Mouse (Mus musculus): ENCODE results near the gene Rere. TPM values are rescaled to one million over a fixed set of nuclear protein-coding genes. Genes with fewer than 3 reads are reported as not detected.
"Not testable (repeated sequence)": the region's sequence is repeated elsewhere in the genome, so short reads cannot be mapped to it uniquely, and the experiment has no call there.

Rere gene
- polyA plus RNA-seq, 1 experiment from 2014 or later: 51.6 TPM

DNA sequence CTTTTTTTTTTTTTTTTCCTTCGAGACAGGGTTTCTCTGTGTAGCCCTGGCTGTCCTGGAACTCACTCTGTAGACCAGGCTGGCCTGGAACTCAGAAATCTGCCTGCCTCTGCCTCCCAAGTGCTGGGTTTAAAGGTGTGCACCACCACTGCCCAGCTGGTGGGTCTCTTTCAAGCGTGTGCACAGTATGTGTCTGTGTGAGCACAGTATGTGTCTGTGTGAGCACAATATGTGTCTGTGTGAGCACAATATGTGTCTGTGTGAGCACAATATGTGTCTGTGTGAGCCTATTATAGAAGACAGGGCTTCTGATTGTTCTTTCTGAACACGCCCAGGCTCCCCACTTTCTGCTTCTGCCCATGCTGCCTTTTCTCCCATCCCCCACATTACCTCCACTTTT is 275.8 kb downstream of the Rere start:
- not testable (repeated sequence) for ATAC-seq (replicated peaks; ENCODE audit: low FRiP score); H3K4me1 ChIP-seq (replicated peaks; ENCODE audit: control insufficient read depth, insufficient read depth, low read length); H3K27ac ChIP-seq (ENCODE audit: low read depth, low read length); H3K4me3 ChIP-seq (ENCODE audit: low read depth, low read length); H3K4me2 ChIP-seq (ENCODE audit: low read depth, low read length, severe bottlenecking); H3K9ac ChIP-seq (ENCODE audit: low read length); DNase-seq (ENCODE audit: low spot score); H3K9me3 ChIP-seq (ENCODE audit: control insufficient read depth, low read length); H3K27me3 ChIP-seq (ENCODE audit: control insufficient read depth, insufficient read depth, low read length); H3K36me3 ChIP-seq (ENCODE audit: control insufficient read depth, insufficient read depth, low read length)
- 80% methylated on average over 3 of the region's 3 CpGs for WGBS

- H3K4me1 ChIP-seq (replicated peaks; ENCODE audit: control insufficient read depth, insufficient read depth, low read length): peaks cover 9% of the 10 kb centered on the region; the same call in 1 of the 2 replicates
- no peaks in the 10 kb centered on the region for H3K9me3 ChIP-seq (ENCODE audit: control insufficient read depth, low read length)
- WGBS: 81% methylated on average over 1 of the region's 1 CpGs
- H3K9ac ChIP-seq (ENCODE audit: low read length): no peak overlapping the region
- no peaks in the 10 kb centered on the region for H3K27me3 ChIP-seq (ENCODE audit: control insufficient read depth, insufficient read depth, low read length)
- no peak overlapping the region for H3K4me2 ChIP-seq (ENCODE audit: low read depth, low read length, severe bottlenecking)
- H3K36me3 ChIP-seq (ENCODE audit: control insufficient read depth, insufficient read depth, low read length): no peaks in the 10 kb centered on the region
- H3K4me3 ChIP-seq (ENCODE audit: low read depth, low read length): no peak overlapping the region
- ATAC-seq (replicated peaks; ENCODE audit: low FRiP score) (no peak), DNase-seq (ENCODE audit: low spot score) (no peak)
- no peak overlapping the region for H3K27ac ChIP-seq (ENCODE audit: low read depth, low read length)
These were observed 276.5 kb downstream of the Rere start for GRCm38 (mm10) chr4:150557976-150558375.

DNA sequence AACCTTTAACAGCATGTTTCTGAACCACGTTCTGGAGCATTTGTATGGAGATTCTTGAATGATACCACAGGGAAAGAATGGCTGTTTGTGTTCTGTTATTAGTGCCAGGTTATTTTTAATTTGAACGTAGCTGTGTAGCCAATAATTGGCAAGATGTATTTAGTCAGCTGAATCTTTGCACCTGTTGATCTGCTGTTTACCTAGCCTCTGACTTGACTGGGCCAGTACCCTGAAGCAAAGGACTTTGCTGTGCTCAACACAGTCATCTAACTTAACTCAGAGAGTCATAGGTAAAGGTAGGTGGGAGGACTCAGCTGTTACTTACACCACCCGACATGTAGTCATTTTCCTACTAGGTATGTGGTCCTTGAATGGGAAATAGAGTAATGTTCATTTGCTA is 278.1 kb downstream of the Rere start:
- peaks cover 10% of the 10 kb centered on the region; the same call in 1 of the 2 replicates for H3K4me1 ChIP-seq (replicated peaks; ENCODE audit: control insufficient read depth, insufficient read depth, low read length)
- H3K4me3 ChIP-seq (ENCODE audit: low read depth, low read length): no peak overlapping the region
- ATAC-seq (replicated peaks; ENCODE audit: low FRiP score) (no peak), DNase-seq (ENCODE audit: low spot score) (no peak)
- H3K4me2 ChIP-seq (ENCODE audit: low read depth, low read length, severe bottlenecking): no peak overlapping the region
- no peak overlapping the region for H3K9ac ChIP-seq (ENCODE audit: low read length)
- H3K27ac ChIP-seq (ENCODE audit: low read depth, low read length): no peak overlapping the region
- no peaks in the 10 kb centered on the region for H3K27me3 ChIP-seq (ENCODE audit: control insufficient read depth, insufficient read depth, low read length)
- no peaks in the 10 kb centered on the region for H3K36me3 ChIP-seq (ENCODE audit: control insufficient read depth, insufficient read depth, low read length)
- no peaks in the 10 kb centered on the region for H3K9me3 ChIP-seq (ENCODE audit: control insufficient read depth, low read length)
- WGBS: 86% methylated on average over 3 of the region's 3 CpGs

DNA sequence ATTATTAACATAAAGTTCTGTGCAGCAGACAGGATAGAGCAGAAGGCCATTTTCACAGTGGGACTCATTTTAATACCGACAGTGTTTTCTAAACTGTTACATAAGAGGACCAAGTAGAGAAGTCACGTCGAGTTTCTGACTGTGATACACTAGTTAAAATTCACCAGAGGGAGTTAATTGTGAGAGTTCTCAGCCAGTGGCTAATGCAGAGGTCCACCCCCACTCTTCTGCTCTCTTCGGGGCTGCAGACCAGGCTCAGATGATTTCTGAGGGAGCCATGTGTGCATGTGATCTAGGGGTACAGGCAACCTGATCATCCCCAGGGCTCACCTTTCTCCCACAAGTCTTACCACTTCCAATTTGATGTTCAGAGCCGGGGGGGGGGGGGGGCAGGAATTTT is 281.8 kb downstream of the Rere start:
- no peak overlapping the region for H3K4me2 ChIP-seq (ENCODE audit: low read depth, low read length, severe bottlenecking)

DNA sequence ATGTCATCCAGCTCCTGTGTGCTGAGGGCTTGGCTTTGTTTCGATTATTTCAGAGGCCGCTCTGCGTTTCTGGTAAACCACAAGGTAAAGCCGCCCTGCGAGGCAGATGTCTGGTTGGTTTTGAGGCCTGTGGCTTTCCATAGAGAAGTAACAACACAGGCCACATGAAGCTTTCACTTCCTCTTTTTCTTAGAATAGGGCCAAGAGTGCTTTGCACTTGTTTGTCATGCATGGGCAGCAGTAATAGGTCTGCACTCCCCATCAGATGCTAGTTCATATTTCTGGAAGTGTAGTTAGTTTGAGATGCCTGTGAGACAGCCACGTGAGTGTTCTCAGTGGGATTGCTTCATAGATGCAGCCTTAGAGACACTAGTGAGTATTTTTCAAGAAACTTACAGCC is 284.7 kb downstream of the Rere start:
- H3K9ac ChIP-seq (ENCODE audit: low read length): no peak overlapping the region
- H3K36me3 ChIP-seq (ENCODE audit: control insufficient read depth, insufficient read depth, low read length): no peaks in the 10 kb centered on the region
- 93% methylated on average over 6 of the region's 6 CpGs for WGBS
- H3K9me3 ChIP-seq (ENCODE audit: control insufficient read depth, low read length): no peaks in the 10 kb centered on the region
- ATAC-seq (replicated peaks; ENCODE audit: low FRiP score) (no peak), DNase-seq (ENCODE audit: low spot score) (no peak)
- H3K27ac ChIP-seq (ENCODE audit: low read depth, low read length): no peak overlapping the region
- no peak overlapping the region for H3K4me3 ChIP-seq (ENCODE audit: low read depth, low read length)
- peaks cover 15% of the 10 kb centered on the region for H3K4me1 ChIP-seq (replicated peaks; ENCODE audit: control insufficient read depth, insufficient read depth, low read length)
- no peaks in the 10 kb centered on the region for H3K27me3 ChIP-seq (ENCODE audit: control insufficient read depth, insufficient read depth, low read length)
- H3K4me2 ChIP-seq (ENCODE audit: low read depth, low read length, severe bottlenecking): no peak overlapping the region

More for the DNA sequence above, 281.8 kb downstream of the Rere start:
- Histone ChIP-seq H3K36me3 (ENCODE audit: control insufficient read depth, insufficient read depth, low read length) (no peaks in the 10 kb centered on the region), H3K27me3 (ENCODE audit: control insufficient read depth, insufficient read depth, low read length) (no peaks in the 10 kb centered on the region), H3K27ac (ENCODE audit: low read depth, low read length) (no peak overlapping the region), H3K9me3 (ENCODE audit: control insufficient read depth, low read length) (no peaks in the 10 kb centered on the region), H3K4me1 (replicated peaks; ENCODE audit: control insufficient read depth, insufficient read depth, low read length) (peaks cover 3% of the 10 kb centered on the region), H3K4me3 (ENCODE audit: low read depth, low read length) (no peak overlapping the region), H3K9ac (ENCODE audit: low read length) (no peak overlapping the region)
- DNase-seq (ENCODE audit: low spot score) (no peak), ATAC-seq (replicated peaks; ENCODE audit: low FRiP score) (no peak)
- 70% methylated on average over 5 of the region's 5 CpGs for WGBS

DNA sequence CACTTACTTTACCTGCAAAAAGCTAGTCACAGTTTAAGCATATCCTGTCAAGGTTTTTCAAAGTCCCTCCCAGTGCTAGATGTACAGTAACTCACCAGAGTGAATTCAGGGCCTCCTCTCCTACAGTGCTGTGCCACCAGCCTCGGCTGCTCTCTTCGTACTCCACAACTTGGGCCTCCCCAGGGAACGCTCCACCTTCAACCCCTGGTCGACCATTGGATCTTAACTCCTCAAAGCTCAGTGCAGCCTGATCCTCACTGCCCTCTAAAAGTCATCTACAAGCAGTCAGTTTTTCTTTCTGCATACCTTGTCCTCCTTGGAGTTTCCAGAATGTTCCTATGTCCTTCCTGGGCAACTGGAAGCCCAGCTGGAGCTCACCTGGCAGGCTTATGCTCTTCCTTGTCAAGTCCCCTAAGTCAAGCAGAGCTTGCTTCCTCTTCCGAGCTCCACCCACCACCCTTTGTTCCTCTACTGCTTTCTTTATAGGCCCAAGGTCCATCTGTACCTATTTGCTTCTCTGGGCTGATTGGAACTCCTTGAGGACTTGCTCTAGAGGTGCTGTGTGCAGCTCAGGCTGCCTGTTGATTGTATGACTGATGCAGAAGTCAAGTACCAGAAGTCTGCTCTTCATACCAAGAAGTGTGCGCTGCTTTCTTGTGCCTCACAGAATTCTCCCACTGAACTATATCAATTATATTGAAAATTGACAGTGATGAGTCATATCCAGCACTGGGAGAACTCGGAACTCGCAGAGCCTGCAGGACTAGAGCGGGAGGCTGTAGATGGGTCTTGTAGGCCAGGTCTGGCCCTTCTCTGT is 287.1 kb downstream of the Rere start:
- WGBS: 40% methylated on average over 9 of the region's 9 CpGs
- H3K4me1 ChIP-seq (replicated peaks; ENCODE audit: control insufficient read depth, insufficient read depth, low read length): peaks cover 15% of the 10 kb centered on the region

DNA sequence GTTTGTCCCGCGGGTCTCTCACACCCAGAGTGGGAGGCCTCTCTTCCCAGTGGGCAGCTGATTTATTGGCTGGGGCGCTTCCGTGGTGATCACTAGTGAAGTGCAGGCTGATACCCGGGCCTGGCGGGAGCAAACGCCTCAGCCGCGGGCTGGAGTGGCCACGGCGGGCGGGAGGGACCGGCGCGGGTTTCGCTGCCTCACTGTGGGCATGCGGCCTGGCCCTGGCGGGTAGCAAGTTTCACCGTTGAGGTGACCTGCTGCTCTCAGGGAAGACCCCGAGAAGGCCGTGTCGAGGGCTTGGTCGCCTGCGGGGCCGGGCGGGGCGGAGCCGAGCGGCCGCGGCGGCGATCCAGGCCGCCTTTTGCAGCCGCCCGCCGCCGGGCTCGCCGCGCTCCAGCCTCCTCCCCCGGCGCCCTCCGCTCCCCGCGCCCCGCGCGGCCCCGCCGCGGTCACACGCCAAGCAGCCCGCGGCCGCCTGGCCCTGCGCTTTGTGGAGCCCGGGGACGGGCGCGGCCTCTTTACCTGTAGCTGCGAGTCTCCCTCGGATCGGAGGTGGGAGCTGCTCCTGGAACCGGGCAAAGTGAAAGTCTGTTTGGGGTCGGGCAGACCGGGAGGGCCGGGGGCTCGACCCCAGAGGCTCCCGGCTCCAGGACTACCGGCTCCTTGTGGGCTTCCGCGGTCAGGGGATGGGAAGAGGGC is 287.8 kb downstream of the Rere start:
- Histone ChIP-seq H3K9me3 (ENCODE audit: control insufficient read depth, low read length) (no peaks in the 10 kb centered on the region), H3K27ac (ENCODE audit: low read depth, low read length) (peak overlapping the region; percentile 59), H3K4me2 (ENCODE audit: low read depth, low read length, severe bottlenecking) (peak overlapping the region; percentile 88), H3K36me3 (ENCODE audit: control insufficient read depth, insufficient read depth, low read length) (no peaks in the 10 kb centered on the region), H3K27me3 (ENCODE audit: control insufficient read depth, insufficient read depth, low read length) (no peaks in the 10 kb centered on the region), H3K4me1 (replicated peaks; ENCODE audit: control insufficient read depth, insufficient read depth, low read length) (peaks cover 15% of the 10 kb centered on the region), H3K9ac (ENCODE audit: low read length) (peak overlapping the region; percentile 91), H3K4me3 (ENCODE audit: low read depth, low read length) (peak overlapping the region; percentile 74)
- peak; percentile 88 for DNase-seq (ENCODE audit: low spot score)
- peak; percentile 89 for ATAC-seq (replicated peaks; ENCODE audit: low FRiP score)
- 0% methylated on average over 59 of the region's 73 CpGs for WGBS

More for the DNA sequence above, 287.1 kb downstream of the Rere start:
- Histone ChIP-seq H3K4me3 (ENCODE audit: low read depth, low read length) (peak overlapping the region; percentile 74), H3K9ac (ENCODE audit: low read length) (peak overlapping the region; percentile 91), H3K27me3 (ENCODE audit: control insufficient read depth, insufficient read depth, low read length) (no peaks in the 10 kb centered on the region), H3K27ac (ENCODE audit: low read depth, low read length) (peak overlapping the region; percentile 59; the same call in 1 of the 2 replicates), H3K4me2 (ENCODE audit: low read depth, low read length, severe bottlenecking) (peak overlapping the region; percentile 88), H3K36me3 (ENCODE audit: control insufficient read depth, insufficient read depth, low read length) (no peaks in the 10 kb centered on the region), H3K9me3 (ENCODE audit: control insufficient read depth, low read length) (no peaks in the 10 kb centered on the region)
- ATAC-seq (replicated peaks; ENCODE audit: low FRiP score): no peak; the same call in 1 of the 2 replicates
- DNase-seq (ENCODE audit: low spot score): no peak

DNA sequence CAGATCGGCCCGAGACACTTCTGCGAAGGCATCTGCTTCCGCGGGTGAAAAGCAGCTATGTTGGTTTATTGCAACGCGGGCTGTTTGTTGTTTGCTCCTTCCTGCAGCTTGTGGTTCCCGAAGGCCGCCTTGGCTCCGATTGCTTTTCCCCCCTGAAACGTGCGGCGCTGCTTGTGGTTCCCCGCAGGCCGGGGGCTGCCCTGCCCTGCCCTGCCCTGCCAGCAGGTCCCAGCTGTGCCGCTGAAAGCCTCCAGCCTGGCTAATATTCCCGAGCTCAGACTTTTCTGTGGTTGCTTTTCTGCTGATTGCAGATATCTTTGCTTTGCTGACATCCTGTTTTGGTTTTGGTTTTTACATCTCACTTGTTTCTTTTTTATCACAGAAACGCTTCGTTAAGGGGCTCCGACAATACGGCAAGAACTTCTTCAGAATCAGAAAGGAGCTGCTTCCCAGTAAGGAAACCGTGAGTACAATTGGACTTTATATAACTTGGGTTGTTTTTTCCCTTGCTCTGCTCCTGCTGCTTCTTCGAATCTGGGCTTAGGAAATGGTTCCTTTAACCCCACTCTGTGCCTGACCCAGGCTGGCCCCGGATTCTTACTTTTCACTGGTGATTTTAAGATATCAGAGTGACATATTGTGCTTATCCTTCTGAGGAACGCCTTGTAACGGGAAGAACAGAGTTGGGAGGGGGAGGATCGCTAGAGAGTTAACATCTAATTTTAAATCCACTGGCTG is 288.6 kb downstream of the Rere start:
- ATAC-seq (replicated peaks; ENCODE audit: low FRiP score) (peak; percentile 64), DNase-seq (ENCODE audit: low spot score) (peak; percentile 78)
- H3K36me3 ChIP-seq (ENCODE audit: control insufficient read depth, insufficient read depth, low read length): no peaks in the 10 kb centered on the region
- peak overlapping the region; percentile 48; the same call in 1 of the 2 replicates for H3K27ac ChIP-seq (ENCODE audit: low read depth, low read length)
- no peaks in the 10 kb centered on the region for H3K9me3 ChIP-seq (ENCODE audit: control insufficient read depth, low read length)
- H3K4me2 ChIP-seq (ENCODE audit: low read depth, low read length, severe bottlenecking): peak overlapping the region; percentile 88
- 4% methylated on average over 27 of the region's 27 CpGs for WGBS
- no peaks in the 10 kb centered on the region for H3K27me3 ChIP-seq (ENCODE audit: control insufficient read depth, insufficient read depth, low read length)
- H3K4me1 ChIP-seq (replicated peaks; ENCODE audit: control insufficient read depth, insufficient read depth, low read length): peaks cover 15% of the 10 kb centered on the region
- H3K9ac ChIP-seq (ENCODE audit: low read length): peak overlapping the region; percentile 91
- H3K4me3 ChIP-seq (ENCODE audit: low read depth, low read length): peak overlapping the region; percentile 74
